Mouse (Mus musculus) adrenal gland, postnatal 14 days (tissue): ENCODE data around the gene Hmgcs2. TPM values are rescaled to one million over a fixed set of nuclear protein-coding genes. Genes with fewer than 3 reads are reported as not detected.

Experiments
- DNase-seq: peaks from one replicate; pipeline ENCODE4 v3.0.0; 2021; ENCODE audit warnings: mixed read lengths
- long read RNA-seq, 2 experiments: library from polyadenylated mRNA; stranded (forward); transcript quantifications; one replicate each; pipeline ENCODE4 v2.0.0; 2021
- total RNA-seq: library from RNA; stranded (reverse); gene quantifications from 2 replicates; pipeline ENCODE4 v1.2.3, GENCODE M21; 2021

Hmgcs2 gene
- total RNA-seq = 33.0 and 171 TPM in 2 replicates
- long read RNA-seq, experiment 1, transcript Hmgcs2-201 (10 exons, 3,290 nt) = major isoform, 11 of 15 reads
- long read RNA-seq, experiment 1, partial matches to known transcripts = 3 of 15 reads
- long read RNA-seq, experiment 1, other reads (novel, unspliced or antisense) = 1 of 15 reads
- long read RNA-seq, experiment 2, transcript Hmgcs2-201 (10 exons, 3,290 nt) = major isoform, 95 of 114 reads
- long read RNA-seq, experiment 2, partial matches to known transcripts = 10 of 114 reads
- long read RNA-seq, experiment 2, other reads (novel, unspliced or antisense) = 9 of 114 reads

DNA sequence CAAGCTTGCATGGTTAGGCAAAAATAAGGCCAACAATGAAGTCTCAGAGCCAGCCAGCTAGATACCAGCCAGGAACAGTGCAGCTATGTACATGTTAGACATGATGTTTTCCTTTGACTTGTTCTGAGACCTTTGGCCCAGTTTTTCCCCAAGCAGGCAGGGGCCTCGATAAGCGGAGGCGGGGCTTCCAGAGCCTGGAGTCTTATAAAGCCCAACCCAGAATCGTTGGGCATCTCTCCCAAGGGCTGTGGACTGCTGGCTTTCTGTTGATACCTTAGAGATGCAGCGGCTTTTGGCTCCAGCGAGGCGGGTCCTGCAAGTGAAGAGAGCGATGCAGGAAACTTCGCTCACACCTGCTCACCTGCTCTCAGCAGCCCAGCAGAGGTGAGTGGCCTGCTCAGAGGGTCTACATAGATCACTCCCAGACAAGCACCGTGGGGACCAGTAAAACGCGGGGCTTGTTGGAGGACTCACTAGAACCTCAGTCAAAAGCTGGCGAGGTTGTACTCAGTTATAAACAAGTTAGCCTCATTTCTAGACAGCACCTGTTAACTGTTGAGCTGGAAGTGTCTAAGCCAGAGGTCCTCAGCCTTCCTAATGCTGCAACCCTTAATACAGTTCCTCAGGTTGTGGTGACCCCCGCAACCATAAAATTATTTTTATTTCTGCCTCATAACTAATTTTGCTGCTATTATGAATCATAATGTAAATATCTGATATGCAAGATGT lies at the start of gene Hmgcs2:
Gene Hmgcs2 (plus strand): TSS at position 232 of the 729 bp plus-strand sequence.
- DNase-seq = peak; percentile 46

DNA sequence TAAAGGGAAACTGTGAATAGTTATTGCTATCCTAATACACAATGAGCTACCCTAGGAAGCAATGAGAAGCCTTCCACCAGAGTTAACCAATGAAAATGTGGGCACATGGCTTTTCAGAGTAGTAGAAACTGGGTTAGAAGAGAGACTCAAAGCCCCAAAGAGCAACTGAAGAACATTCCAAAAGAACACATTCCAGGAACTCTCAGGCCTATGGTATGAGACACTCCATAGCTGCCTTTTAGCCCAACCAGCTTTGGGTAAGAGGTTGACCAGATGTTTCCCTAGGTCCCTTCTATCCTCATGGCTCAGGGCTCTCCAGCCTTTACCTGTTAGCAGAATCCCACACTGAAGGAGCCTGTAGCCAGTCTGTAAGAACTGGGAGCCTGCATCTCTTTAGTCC lies 46.7 kb upstream of the Hmgcs2 start:
- no peak for DNase-seq

DNA sequence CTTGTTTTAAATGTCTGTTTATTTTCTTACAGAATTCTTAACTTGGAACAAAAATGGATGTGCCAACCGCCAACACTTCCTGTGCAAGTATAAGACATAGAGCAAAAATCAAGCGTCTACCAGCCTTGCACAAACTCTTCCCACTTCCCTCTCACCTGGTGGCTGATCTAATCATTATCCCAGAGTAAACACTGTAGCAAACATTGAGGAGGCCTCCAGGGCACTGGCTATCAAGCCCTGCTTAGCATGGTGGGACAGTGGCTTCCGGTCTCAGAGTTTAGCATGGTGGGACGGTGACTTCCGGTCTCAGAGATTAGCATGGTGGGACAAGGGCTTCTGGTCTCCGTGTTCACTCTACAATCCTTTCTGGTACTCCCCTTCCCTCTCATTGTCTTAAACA lies 44.0 kb upstream of the Hmgcs2 start:
- DNase-seq = no peak

DNA sequence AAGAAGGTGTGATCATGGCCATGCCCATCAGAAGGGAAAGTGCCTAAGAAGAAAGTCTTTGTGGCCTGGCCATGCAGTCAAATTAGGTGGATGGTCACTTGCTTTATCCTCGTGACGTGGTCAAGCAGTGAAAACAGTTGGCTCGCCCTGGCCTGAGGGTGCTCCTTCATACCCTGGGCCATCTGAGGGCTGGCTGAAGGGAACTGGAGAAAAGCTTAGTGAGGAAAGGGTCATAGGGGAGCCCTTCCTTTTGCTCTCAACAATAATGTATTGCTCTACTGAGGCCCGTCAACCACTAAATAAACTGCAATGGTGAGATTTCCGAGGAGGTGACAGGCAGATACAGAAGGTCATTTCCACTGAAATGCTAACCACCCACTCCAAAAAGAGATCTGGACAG lies 43.0 kb upstream of the Hmgcs2 start:
- no peak for DNase-seq

DNA sequence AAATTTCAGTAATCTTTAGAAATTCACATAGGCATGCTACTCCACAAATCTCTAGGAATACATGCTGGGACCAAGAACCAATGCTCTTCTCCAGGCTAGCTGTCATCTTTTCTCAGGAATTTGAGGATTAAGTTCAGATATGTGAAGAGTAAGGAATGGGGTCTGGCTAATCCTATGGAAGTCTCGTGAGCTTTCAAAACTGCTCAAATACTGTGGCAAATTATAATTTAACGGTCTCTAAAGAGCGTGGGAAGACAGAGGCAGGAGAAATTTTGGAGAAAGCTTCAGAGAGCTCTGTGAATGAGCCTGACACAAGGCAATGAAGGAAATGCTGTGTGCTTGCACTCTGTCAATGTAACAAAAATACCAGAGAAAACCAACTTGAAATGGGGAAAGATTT lies 42.1 kb upstream of the Hmgcs2 start:
- DNase-seq = no peak

DNA sequence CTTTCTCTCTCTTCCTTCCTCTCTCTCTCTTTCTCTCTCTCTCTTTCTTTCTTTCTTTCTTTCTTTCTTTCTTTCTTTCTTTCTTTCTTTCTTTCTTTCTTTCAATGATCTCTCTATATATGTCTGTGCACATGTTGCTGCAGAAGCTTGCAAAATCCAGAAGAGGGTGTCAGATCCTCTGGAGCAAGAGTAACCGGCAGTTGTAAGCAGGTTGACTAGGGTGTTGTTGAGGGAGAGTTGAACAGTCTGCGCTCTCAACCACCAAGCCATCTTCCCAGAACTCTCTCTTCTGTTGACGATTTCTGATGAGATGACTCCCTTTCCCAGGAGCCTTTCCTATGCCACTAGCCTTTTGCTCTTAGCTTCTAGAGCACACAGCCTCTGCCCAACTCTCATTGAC lies 38.2 kb upstream of the Hmgcs2 start:
- DNase-seq = no peak

DNA sequence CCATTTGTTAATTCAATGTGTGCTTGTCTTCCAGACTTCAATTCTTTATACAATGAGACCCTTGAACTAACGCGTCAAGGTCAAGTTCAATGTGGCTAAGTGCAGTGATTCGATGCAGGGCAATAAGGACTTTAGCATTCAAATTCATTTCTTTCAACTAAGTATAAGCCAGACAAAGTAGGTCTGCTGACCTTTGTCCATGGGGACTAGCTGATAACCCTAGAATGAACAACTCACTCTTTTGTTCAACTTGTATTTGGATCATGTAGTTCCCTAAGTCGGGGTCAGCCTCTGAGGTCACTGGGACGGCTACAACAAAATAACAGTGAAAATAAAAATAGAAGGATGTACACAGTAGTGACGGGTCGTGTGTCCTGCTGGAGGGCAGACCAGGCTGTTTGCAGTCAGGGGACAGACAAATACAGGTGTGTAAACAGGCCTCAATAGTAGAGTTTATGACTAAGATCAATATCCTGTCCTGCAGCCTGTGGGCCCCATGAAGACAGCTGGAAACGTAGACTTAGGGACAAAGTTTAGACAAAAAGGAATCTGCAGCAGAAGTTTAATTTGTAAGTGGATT lies 37.7 kb upstream of the Hmgcs2 start:
- DNase-seq = no peak

DNA sequence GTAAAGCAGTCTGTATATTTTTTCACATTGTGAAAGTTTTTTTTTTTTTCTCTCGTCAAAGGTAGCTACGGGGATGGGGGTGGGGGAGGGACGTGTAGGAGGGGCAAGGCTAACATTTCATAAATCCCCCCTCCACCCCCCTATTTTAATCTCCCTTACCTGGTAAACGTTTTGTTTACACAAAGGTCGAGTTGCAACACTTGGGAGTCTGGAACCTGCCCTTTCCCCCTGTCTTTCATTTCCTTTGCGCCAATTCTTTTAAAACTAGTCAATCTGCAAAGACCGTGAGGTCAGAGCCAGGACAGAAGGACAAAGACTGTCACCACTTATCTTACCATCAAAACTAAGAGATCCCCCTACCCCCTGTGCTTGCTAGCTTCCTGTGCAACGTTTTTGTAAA lies 34.3 kb upstream of the Hmgcs2 start:
- no peak for DNase-seq

DNA sequence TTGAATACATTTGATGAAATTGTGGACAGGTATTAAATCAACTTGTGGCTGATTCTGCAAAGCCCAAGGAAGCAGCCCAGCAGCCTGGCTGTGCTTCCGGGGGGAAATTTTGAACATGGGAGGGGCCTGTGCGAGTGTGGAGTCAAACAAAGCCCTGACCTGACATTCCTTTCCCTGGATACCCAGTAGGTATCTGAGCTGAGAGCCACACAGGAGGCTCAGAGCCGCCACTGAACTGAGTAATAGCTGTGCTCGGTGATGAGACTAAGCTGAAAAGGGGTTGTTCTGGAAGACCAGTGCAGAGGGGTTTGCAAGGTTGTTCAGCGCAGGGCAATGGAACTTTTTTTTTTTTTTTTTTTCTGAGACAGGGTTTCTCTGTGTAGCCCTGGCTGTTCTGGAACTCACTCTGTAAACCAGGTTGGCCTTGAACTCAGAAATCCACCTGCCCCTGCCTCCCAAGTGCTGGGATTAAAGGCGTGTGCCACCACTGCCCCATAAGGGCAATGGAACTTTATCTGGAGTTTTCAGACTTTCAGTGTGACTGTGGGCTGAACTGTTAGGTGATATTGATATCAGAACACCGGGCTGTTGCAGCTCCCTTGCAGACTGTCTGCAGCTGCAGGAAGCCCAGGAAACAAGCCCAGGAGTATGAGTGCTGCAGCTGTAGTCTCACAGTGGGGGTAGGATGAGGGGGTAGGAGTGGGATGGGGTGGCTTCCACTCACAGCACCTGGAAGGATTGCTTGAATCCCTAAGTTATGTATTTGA lies 33.1 kb upstream of the Hmgcs2 start:
- DNase-seq = no peak

DNA sequence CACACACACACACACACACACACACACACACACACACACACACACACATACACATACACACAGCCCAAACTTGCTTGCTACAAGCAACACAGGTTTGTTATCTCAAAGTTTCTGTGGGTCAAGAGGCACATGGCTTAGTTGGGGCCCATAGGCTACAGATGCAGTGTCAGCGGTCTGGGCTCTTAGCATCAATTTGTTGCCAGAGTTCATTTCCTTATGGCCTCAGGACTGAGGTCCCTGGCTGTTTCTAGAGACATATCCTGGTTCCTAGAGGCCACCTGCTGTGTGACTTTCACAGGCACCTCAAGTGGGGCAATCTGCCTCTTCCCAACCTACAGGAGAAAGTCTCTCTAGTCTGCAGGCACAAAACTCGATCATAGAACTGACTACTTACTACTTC lies 30.9 kb upstream of the Hmgcs2 start:
- DNase-seq = no peak

DNA sequence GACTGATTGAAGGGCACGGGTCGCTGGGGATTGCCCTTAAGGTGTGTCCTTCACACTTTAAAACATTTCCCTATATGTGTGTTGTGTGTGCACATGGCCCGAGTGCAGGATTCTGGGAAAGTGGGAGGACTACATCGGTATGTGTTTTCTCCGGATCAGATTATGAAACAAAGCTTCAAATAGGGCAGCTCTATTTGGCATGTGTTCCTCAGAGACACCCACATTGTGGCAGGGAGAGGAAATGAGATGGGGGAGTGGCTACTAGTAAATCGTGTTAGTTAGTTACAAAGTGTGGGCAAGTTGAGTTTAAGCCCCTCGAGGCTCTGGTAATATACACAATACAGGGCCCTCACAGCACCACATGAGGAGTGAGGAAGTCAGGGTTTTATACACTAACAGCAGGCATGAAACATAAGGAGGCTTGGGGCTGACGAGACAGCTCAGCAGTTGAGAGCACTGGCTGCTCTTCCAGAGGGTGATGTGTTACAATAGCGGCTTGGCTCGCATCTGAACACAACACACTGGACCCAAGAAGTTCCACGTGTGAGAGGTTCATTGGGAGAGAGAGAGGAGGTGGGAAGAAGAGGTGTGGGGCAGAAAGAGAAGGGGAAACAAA lies 30.3 kb upstream of the Hmgcs2 start:
- no peak for DNase-seq

DNA sequence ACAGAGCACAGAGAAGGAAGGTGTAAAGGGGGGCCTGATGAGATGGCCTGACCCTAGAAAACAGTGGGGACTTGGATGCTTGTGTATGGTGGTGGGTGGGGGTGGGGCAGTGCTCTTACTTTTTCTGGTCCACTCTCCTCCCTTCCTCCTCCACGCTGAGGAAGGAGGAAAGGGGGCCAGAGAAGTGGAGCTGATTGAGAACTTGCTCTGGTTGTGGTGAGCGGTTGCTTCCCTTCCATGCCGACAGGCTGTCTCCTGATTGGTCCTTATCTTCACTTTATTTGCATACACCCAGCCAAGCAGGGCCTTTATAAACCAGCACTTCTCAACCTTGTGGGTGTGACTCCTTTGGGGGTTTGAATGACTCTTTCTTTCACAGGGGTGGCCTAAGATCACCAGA lies 26.2 kb upstream of the Hmgcs2 start:
- no peak for DNase-seq

DNA sequence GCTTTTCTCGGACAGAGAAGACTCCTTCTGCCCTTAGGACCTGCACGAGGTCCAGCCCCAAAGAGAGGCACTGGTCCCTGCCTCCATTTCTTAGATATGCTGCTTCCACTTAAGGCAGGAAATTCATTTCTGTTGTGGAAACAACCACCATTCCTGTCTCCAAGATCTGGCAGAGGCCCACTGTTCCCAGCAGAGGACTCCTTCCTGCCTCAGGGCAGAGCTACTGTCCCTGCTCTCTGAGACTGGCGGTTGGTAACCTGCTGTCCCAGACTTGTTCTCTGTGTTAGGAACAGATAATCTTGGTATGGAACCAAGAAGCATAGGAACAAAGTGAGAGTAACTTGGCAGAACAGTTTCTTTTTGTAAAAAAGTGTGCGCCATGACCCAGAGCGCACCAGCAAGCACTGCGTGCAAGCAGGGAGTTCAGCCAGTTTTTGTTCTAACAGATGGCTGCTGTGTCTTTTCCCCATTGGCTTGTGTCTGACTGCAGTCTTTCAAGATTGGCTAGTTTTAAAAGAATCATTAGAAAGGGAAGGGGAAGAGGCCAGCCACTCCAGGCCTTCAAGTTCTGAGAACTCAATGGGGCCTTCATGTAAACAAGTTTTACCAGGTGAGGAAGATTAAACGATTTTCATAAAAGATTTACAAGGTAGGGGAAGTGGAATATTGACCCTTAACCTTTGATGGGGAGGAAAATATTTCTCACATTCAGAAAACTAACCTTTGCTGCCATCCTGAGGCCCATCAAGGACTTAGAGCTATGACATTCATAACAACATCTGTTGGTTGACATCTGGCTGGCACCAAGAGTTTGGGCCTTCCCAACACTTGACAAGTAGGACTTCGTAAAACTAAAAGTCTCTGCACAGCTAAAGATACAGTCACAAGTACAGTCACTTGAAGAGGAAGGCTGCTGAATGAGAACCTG lies 25.3 kb upstream of the Hmgcs2 start:
- DNase-seq = no peak

DNA sequence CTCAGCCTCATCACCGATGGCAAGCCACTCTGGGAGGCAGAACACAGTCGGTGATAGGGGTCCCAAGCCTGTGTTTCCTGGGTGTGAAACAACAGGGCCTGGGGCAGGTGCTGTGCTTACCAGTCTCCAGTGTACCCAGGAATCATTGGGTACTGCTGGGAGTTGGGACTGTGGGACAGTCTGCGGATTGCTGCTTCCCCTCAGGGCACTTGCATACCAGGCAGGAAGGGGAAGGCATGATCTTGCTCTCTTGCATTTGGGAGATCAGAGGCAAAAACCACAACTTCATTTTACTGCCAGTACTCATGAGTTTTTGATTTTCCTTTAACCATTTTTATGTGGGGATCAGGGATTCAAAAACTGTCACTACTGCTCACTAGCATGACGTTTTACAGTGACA lies 21.5 kb upstream of the Hmgcs2 start:
- DNase-seq = no peak

DNA sequence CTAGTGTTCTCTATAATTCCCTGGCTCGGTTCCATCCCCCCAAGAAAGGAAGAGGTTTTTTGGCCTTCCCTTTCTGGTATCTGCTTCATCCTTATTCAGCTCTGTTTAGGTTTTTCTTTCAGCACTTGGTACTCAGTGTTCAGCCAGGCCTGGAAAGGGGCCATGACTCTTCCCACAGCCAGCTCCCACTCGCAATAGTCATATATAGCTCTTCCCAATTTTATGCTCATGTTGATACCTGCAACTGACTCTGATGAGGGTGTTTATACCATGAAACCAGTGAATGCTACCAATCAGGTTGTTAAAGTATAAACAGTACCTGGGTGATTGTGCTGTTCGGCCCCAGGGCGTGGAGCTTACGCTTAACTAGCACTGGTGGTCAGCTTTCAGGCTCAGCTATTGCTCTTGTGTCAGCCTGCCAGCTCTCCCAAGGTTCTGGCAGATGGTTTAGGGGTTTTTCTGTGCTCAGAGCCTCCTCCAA lies 20.9 kb upstream of the Hmgcs2 start:
- no peak for DNase-seq

DNA sequence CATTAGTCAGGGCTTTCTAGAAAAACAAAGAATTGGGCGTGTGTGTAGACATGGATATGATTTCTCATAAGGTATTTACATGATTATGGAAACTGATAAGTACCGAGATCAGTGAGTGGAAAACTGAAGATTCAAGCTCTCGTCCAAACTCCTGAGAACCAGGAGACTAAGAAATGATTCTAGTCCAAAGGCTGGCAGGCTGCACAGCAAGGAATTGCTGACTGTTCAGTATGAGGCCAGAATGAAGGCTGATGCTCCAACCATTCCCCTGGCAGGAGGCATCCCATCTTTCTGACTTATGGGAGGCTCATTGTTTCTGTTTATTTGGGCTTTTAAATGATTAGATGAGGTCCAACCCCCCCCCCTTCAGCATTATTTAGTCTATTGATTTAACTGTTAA lies 19.7 kb upstream of the Hmgcs2 start:
- DNase-seq = no peak

DNA sequence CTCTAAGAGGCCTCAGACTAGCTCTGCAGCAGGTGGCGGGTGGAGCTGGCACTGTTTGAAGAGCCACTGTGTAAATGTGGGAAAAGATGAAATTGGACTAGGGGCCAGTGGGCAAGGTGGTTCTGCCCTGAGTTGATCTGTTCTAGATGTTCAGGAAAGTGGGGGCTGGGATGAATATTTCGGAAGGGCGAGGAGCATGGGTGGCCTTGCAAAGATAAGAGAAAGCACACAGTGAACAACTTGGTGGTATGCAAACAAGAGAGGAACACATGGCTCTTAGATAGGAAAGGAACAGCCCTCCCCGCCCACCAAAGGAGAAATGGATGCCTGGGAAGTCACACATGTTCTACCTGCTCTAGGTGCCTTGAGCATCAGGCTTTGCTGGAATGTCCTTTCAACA lies 18.8 kb upstream of the Hmgcs2 start:
- no peak for DNase-seq

DNA sequence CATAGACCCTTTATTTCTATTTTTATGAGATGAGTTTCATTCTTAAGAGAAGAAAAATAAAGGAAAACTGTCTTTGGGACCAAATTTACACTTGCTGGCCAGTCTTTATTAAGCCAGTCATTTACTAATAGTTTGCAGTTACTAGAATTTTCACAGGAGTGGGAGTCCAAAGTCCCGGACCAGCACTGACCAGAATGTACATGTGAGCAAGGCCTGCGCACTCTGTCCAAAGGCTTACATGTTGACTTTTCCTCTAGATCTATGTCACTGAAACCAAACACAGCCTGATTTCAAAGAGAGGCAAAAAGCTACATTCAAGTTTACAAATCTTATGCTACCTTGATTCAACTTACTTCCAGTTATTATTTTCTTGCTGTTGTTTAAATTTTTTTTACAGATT lies 18.1 kb upstream of the Hmgcs2 start:
- no peak for DNase-seq

DNA sequence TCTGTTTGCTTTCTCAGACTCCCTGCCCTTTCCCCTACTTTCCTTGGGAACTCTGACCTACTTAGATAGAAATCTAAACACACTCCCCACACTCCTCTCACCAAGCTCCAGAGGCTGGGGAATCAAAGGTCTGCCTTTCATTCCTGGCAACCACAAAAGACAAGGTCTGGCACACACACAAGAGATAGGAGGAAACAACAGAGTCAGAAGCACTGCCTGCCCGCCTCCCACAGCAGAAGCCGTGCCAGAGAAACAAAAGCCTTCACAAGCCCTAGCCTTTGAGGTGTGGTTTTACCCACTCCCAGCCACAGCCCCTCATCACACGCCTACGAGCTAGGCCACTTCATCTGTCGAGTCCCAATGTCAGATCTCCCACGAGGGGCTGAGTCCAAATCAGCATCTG lies 13.0 kb upstream of the Hmgcs2 start:
- peak; percentile 63 for DNase-seq

DNA sequence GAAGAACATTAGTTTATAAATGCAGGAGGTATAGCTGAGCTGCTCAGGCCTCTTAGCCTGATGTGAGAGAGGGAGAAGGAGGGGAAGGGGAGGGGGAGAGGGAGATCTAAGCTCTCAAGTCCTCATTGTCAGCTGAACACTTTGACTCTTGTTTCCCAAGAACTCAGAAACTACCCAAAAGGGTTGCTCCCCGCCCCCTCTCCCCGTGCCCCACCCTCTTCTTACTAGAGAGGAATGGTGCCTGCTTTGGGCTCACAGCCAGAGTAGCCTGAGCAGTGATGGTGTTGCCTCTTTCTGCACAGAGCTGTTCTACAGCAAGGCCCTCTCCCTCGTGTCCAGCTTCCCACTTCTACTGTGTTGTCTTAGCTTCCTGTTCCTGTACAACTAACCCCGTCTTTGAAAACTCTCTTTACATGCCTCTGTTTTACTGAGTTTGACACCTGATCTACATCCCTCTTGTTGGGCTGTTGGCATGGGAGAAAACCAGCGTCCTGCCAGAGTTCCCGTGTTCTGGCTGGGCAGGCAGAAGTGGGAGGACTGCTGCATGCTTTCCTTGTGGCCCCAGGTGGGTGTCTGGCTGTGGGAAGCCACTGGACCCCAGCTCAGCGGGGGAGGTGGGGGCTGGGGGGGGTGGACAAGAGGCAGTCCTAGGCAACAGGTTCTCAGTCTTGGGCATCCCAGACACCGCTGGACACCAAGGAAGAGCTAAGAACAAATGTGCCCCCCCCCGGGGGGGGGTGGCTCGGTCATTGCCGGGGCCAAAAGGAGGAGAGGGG lies 6.4 kb upstream of the Hmgcs2 start:
- DNase-seq = no peak
